Mouse (Mus musculus): Measurements from ENCODE around the gene Kmt5c. TPM values are rescaled to one million over a fixed set of nuclear protein-coding genes. Genes with fewer than 3 reads are reported as not detected.
A peak's percentile ranks its signal among the peaks of the same experiment; 100 is the strongest.

Kmt5c gene
- total RNA-seq, 2 experiments from 2014 or later: 33.1 to 59.4 TPM

- ATAC-seq (replicated peaks; ENCODE audit: low FRiP score, poor library complexity, severe bottlenecking): no peak
Measured at GRCm38 (mm10) chr7:4743354-4743753, 3.4 kb downstream of the Kmt5c start.

GRCm38 (mm10) chr7:4744886-4745285 is 5.0 kb downstream of the Kmt5c start:
- no peak for ATAC-seq (replicated peaks; ENCODE audit: low FRiP score, poor library complexity, severe bottlenecking)

GRCm38 (mm10) chr7:4746326-4746980 is 6.5 kb downstream of the Kmt5c start:
- no peak for ATAC-seq (replicated peaks; ENCODE audit: low FRiP score, poor library complexity, severe bottlenecking)

GRCm38 (mm10) chr7:4747156-4747899 is 7.4 kb downstream of the Kmt5c start:
- peak; percentile 61 for ATAC-seq (replicated peaks; ENCODE audit: low FRiP score, poor library complexity, severe bottlenecking)

- ATAC-seq (replicated peaks; ENCODE audit: low FRiP score, poor library complexity, severe bottlenecking): no peak
Measured at GRCm38 (mm10) chr7:4748321-4748720, 8.4 kb downstream of the Kmt5c start.

- peak; percentile 20 for ATAC-seq (replicated peaks; ENCODE audit: low FRiP score, poor library complexity, severe bottlenecking)
Measured at GRCm38 (mm10) chr7:4749169-4749568, 9.3 kb downstream of the Kmt5c start.

GRCm38 (mm10) chr7:4751971-4752820 is 12.3 kb downstream of the Kmt5c start:
- ATAC-seq (replicated peaks; ENCODE audit: low FRiP score, poor library complexity, severe bottlenecking): peak; percentile 74

- peak; percentile 70 for ATAC-seq (replicated peaks; ENCODE audit: low FRiP score, poor library complexity, severe bottlenecking)
Measured at GRCm38 (mm10) chr7:4752821-4753570, 13.1 kb downstream of the Kmt5c start, which contains the start of gene Cox6b2. Cox6b2 (minus strand) TSS chr7:4753094.

GRCm38 (mm10) chr7:4759670-4760069 is 19.8 kb downstream of the Kmt5c start:
- no peak for ATAC-seq (replicated peaks; ENCODE audit: low FRiP score, poor library complexity, severe bottlenecking)

- ATAC-seq (replicated peaks; ENCODE audit: low FRiP score, poor library complexity, severe bottlenecking): no peak
Measured at GRCm38 (mm10) chr7:4764946-4765710, 25.2 kb downstream of the Kmt5c start.

GRCm38 (mm10) chr7:4771202-4771601 is 31.3 kb downstream of the Kmt5c start, which contains the start of gene Fam71e2:
Fam71e2 (minus strand) TSS chr7:4771302.
- no peak for ATAC-seq (replicated peaks; ENCODE audit: low FRiP score, poor library complexity, severe bottlenecking)

- no peak for ATAC-seq (replicated peaks; ENCODE audit: low FRiP score, poor library complexity, severe bottlenecking)
Measured at GRCm38 (mm10) chr7:4776131-4776530, 36.2 kb downstream of the Kmt5c start.

GRCm38 (mm10) chr7:4776861-4777830 is 37.2 kb downstream of the Kmt5c start:
- ATAC-seq (replicated peaks; ENCODE audit: low FRiP score, poor library complexity, severe bottlenecking): no peak

GRCm38 (mm10) chr7:4777851-4778637 is 38.1 kb downstream of the Kmt5c start:
- ATAC-seq (replicated peaks; ENCODE audit: low FRiP score, poor library complexity, severe bottlenecking): no peak

- ATAC-seq (replicated peaks; ENCODE audit: low FRiP score, poor library complexity, severe bottlenecking): no peak
Measured at GRCm38 (mm10) chr7:4779921-4780320, 40.0 kb downstream of the Kmt5c start.

GRCm38 (mm10) chr7:4782130-4782529 is 42.2 kb downstream of the Kmt5c start:
- no peak for ATAC-seq (replicated peaks; ENCODE audit: low FRiP score, poor library complexity, severe bottlenecking)

GRCm38 (mm10) chr7:4782759-4783158 is 42.8 kb downstream of the Kmt5c start, which contains the start of the genes Il11 and Tmem190:
Il11 (minus strand) TSS chr7:4782859.
Tmem190 (plus strand) TSS chr7:4782937.
- ATAC-seq (replicated peaks; ENCODE audit: low FRiP score, poor library complexity, severe bottlenecking): no peak

Measured in erythroid progenitor cell, adult 5-6 weeks (primary cell).